Mouse (Mus musculus) layer of hippocampus, adult 8-10 months (tissue): Measurements from ENCODE around the gene Cacna2d1. TPM values are rescaled to one million over a fixed set of nuclear protein-coding genes. Genes with fewer than 3 reads are reported as not detected.

Source experiments
- DNase-seq, 2 experiments: peaks; one replicate each; pipeline ENCODE4 v3.0.0; 2022; ENCODE audit warnings: low spot score in 2 of 2
- total RNA-seq, 4 experiments: library from RNA; stranded (reverse); gene quantifications; 2 replicates each; pipeline ENCODE4 v1.2.4; 2022

Gene Cacna2d1
- total RNA-seq, 4 experiments from 2014 or later = 134 to 156 (median 145) TPM

- no peak for DNase-seq
Measured at GRCm38 (mm10) chr5:16136839-16137238, 202.3 kb downstream of the Cacna2d1 start.

- no peak for DNase-seq
Measured at GRCm38 (mm10) chr5:16146602-16147001, 212.1 kb downstream of the Cacna2d1 start.

GRCm38 (mm10) chr5:16155375-16156284 lies 221.1 kb downstream of the Cacna2d1 start:
- no peak for DNase-seq

- no peak for DNase-seq
Measured at GRCm38 (mm10) chr5:16163270-16163669, 228.8 kb downstream of the Cacna2d1 start.

- no peak for DNase-seq
Measured at GRCm38 (mm10) chr5:16166117-16166867, 231.8 kb downstream of the Cacna2d1 start.

- DNase-seq = no peak
Measured at GRCm38 (mm10) chr5:16166868-16167267, 232.4 kb downstream of the Cacna2d1 start.

GRCm38 (mm10) chr5:16181041-16181440 lies 246.6 kb downstream of the Cacna2d1 start:
- no peak for DNase-seq

- no peak for DNase-seq
Measured at GRCm38 (mm10) chr5:16184064-16184463, 249.6 kb downstream of the Cacna2d1 start.

GRCm38 (mm10) chr5:16187931-16188330 lies 253.4 kb downstream of the Cacna2d1 start:
- no peak for DNase-seq

GRCm38 (mm10) chr5:16189878-16190277 lies 255.4 kb downstream of the Cacna2d1 start:
- DNase-seq = no peak

GRCm38 (mm10) chr5:16191165-16191564 lies 256.7 kb downstream of the Cacna2d1 start:
- no peak for DNase-seq

GRCm38 (mm10) chr5:16199816-16200215 lies 265.3 kb downstream of the Cacna2d1 start:
- no peak for DNase-seq

GRCm38 (mm10) chr5:16221960-16222359 lies 287.5 kb downstream of the Cacna2d1 start:
- no peak for DNase-seq

- DNase-seq = no peak
Measured at GRCm38 (mm10) chr5:16225359-16225758, 290.9 kb downstream of the Cacna2d1 start.

- no peak for DNase-seq
Measured at GRCm38 (mm10) chr5:16229384-16229783, 294.9 kb downstream of the Cacna2d1 start.

- no peak for DNase-seq
Measured at GRCm38 (mm10) chr5:16231477-16231876, 297.0 kb downstream of the Cacna2d1 start.

- no peak for DNase-seq
Measured at GRCm38 (mm10) chr5:16234891-16235290, 300.4 kb downstream of the Cacna2d1 start.

GRCm38 (mm10) chr5:16235864-16236263 lies 301.4 kb downstream of the Cacna2d1 start:
- no peak for DNase-seq

GRCm38 (mm10) chr5:16236608-16237007 lies 302.1 kb downstream of the Cacna2d1 start:
- no peak for DNase-seq

GRCm38 (mm10) chr5:16237972-16238371 lies 303.5 kb downstream of the Cacna2d1 start:
- DNase-seq = no peak

- no peak for DNase-seq
Measured at GRCm38 (mm10) chr5:16240255-16240654, 305.8 kb downstream of the Cacna2d1 start.

GRCm38 (mm10) chr5:16243599-16243998 lies 309.1 kb downstream of the Cacna2d1 start:
- DNase-seq = no peak
